Mouse (Mus musculus): Measurements from ENCODE around the gene 2010003K11Rik. TPM values are rescaled to one million over a fixed set of nuclear protein-coding genes. Genes with fewer than 3 reads are reported as not detected.
A peak's percentile ranks its signal among the peaks of the same experiment; 100 is the strongest.
"Not testable (repeated sequence)": the region's sequence is repeated elsewhere in the genome, so short reads cannot be mapped to it uniquely, and the experiment has no call there.

Gene 2010003K11Rik
- polyA plus RNA-seq, 1 experiment = not detected

DNA sequence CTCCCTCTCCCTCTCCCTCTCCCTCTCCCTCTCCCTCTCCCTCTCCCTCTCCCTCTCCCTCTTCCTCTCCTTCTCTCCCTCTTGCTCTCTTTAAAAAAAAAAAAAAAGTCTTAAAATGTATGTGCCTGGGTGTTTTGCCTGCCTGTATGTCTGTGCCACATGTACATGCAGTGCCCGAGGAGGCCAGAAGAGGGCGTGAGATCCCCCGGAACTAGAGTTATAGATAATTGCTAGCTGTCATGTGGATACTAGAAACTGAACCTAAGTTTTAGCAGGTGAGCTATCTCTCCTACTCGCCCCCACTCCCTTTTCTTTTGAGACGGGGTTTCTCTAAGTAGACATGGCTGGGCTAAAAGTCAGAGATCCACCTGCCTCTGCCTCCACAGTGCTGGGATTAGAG is 30.0 kb downstream of the 2010003K11Rik start:
- Histone ChIP-seq H3ac (ENCODE audit: control insufficient read depth, insufficient read length, low read depth) (no peak overlapping the region), H3K79me3 (ENCODE audit: low read depth) (no peaks in the 10 kb centered on the region), H3K36me3 (ENCODE audit: control insufficient read depth, insufficient read depth) (peaks cover 7% of the 10 kb centered on the region), H3K79me2 (ENCODE audit: control insufficient read depth, insufficient read depth) (no peaks in the 10 kb centered on the region), H3K4me3 (ENCODE audit: insufficient read depth, poor library complexity, severe bottlenecking) (no peak overlapping the region), H3K27me3 (ENCODE audit: control insufficient read depth, insufficient read depth, insufficient read length) (no peaks in the 10 kb centered on the region)
- no peak for TF ChIP-seq USF1 (IDR thresholded peaks at IDR 0.05; ENCODE audit: low read depth)

DNA sequence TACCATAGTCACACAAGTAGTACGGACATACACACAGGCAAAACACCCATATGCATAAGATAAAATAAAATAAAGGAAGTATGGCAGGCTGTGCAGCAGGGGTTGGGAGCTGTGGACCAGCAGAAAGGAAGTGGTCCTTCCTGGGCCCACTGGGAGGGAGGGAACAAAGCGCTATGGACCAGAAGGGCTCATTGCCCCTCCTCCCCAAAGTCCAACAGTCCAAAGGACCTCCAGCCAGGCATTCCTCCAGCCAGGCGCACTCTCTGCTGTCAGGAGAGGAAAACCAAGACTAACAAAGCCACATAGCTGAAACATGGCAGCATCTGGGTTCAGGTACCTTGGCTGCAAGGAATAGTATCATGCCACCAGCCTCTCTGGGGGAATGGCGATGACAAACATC is 33.7 kb downstream of the 2010003K11Rik start:
- Histone ChIP-seq H3K4me3 (ENCODE audit: insufficient read depth, poor library complexity, severe bottlenecking) (no peak overlapping the region), H3K79me2 (ENCODE audit: control insufficient read depth, insufficient read depth) (no peaks in the 10 kb centered on the region), H3K79me3 (ENCODE audit: low read depth) (no peaks in the 10 kb centered on the region), H3K27me3 (ENCODE audit: control insufficient read depth, insufficient read depth, insufficient read length) (no peaks in the 10 kb centered on the region), H3K36me3 (ENCODE audit: control insufficient read depth, insufficient read depth) (peaks cover 10% of the 10 kb centered on the region), H3ac (ENCODE audit: control insufficient read depth, insufficient read length, low read depth) (no peak overlapping the region)
- TF ChIP-seq CTCF (IDR thresholded peaks at IDR 0.05; ENCODE audit: control insufficient read depth, insufficient read depth, insufficient read length) (no peak), FOSL1 (IDR thresholded peaks at IDR 0.05; ENCODE audit: insufficient read depth, low read length, poor library complexity, severe bottlenecking) (no peak)

DNA sequence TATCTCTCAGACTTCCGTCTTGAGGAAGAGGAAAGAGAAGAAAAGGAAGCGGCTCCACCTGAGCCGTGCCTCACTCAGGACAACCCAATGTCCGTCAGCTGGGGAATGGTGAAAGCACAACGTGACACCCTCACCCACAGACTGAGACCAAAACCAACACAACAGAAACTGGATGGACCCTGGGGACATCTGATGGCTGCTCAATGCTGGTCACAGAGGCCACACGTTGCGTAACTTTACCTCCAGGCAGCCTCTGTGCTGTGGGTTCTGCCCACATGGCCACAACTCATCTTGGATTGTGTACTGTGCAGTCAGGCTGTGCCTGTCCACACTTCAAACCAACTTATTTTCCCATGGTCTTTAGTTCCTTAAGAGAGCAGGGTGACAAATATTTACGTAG is 36.4 kb downstream of the 2010003K11Rik start:
- Histone ChIP-seq H3K79me2 (ENCODE audit: control insufficient read depth, insufficient read depth) (no peaks in the 10 kb centered on the region), H3K4me3 (ENCODE audit: insufficient read depth, poor library complexity, severe bottlenecking) (no peak overlapping the region), H3K36me3 (ENCODE audit: control insufficient read depth, insufficient read depth) (peaks cover 10% of the 10 kb centered on the region), H3K27me3 (ENCODE audit: control insufficient read depth, insufficient read depth, insufficient read length) (no peaks in the 10 kb centered on the region), H3ac (ENCODE audit: control insufficient read depth, insufficient read length, low read depth) (no peak overlapping the region), H3K79me3 (ENCODE audit: low read depth) (no peaks in the 10 kb centered on the region)
- TF ChIP-seq CTCF (IDR thresholded peaks at IDR 0.05; ENCODE audit: control insufficient read depth, insufficient read depth, insufficient read length) = no peak
- no peak for TF ChIP-seq FOSL1 (IDR thresholded peaks at IDR 0.05; ENCODE audit: insufficient read depth, low read length, poor library complexity, severe bottlenecking)
- TF ChIP-seq CEBPB (IDR thresholded peaks at IDR 0.05; ENCODE audit: low read depth) = peak; percentile 67
- TF ChIP-seq MAX (IDR thresholded peaks at IDR 0.05) = no peak
- TF ChIP-seq USF1 (IDR thresholded peaks at IDR 0.05; ENCODE audit: low read depth) = no peak

DNA sequence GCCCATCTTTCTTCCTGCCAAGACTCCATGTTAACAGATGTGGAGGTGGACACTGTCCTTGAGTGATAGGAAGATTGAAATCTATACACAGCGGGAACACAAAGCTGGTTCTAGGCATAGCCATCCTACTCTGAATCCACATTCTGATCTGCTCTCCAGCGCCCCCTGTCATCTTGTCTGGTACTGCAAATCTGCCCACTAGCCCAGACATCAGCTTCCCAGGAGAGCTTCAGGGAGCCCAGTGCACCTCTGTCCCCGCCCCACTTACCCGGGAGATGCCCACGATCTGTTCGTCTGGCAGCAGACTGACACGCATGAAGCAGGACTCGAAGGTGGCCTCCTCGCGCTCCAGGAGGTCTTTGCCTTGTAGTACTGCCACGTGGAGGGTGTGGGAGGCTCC is 42.2 kb downstream of the 2010003K11Rik start:
- Histone ChIP-seq H3K27me3 (ENCODE audit: control insufficient read depth, insufficient read depth, insufficient read length) (no peaks in the 10 kb centered on the region), H3ac (ENCODE audit: control insufficient read depth, insufficient read length, low read depth) (no peak overlapping the region), H3K79me2 (ENCODE audit: control insufficient read depth, insufficient read depth) (no peaks in the 10 kb centered on the region), H3K79me3 (ENCODE audit: low read depth) (no peaks in the 10 kb centered on the region), H3K36me3 (ENCODE audit: control insufficient read depth, insufficient read depth) (peaks cover 7% of the 10 kb centered on the region), H3K4me3 (ENCODE audit: insufficient read depth, poor library complexity, severe bottlenecking) (no peak overlapping the region)
- no peak for TF ChIP-seq USF1 (IDR thresholded peaks at IDR 0.05; ENCODE audit: low read depth)
- no peak for TF ChIP-seq MAX (IDR thresholded peaks at IDR 0.05)
- no peak for TF ChIP-seq MYOG (IDR thresholded peaks at IDR 0.05; ENCODE audit: control insufficient read depth, extremely low read depth, insufficient read length)
- TF ChIP-seq CTCF (IDR thresholded peaks at IDR 0.05; ENCODE audit: control insufficient read depth, insufficient read depth, insufficient read length) = peak; percentile 40

DNA sequence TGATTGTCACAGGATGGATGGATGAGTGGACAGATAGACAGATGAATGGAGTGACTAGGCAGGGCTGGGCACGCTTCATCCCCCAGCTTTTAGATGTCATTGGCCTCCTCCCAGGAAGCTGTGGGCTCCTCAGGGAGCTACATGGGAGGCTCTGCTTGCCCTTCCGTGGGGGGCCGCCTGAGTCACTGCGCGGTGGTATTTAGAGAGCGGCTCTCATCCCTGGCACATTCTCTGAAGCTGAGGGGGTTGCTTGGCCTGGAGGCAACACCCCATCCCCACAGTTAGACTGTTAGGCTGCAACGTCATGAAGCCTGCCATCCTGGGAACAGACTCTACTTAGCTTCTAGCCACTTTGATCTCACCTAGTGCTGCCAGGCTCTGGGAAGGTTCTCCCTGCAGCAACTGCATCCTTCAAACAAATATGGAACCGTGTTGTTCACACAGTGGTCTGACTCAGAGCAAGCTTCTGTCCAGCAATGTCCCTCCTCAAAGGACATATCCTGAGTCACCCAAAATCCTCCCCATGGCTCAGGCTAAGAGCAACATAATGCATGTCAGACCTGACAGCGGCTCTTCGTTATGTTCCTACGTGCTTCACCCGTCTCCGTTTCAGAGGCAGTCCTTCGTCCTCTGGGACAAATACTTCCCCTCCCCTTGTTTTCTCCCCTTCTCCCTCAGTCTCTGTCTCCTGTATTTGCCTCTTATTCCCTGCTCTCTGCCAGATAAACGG is 43.1 kb downstream of the 2010003K11Rik start:
- H3K79me3 ChIP-seq (ENCODE audit: low read depth) = no peaks in the 10 kb centered on the region
- H3ac ChIP-seq (ENCODE audit: control insufficient read depth, insufficient read length, low read depth) = peak overlapping the region; percentile 1
- no peaks in the 10 kb centered on the region for H3K79me2 ChIP-seq (ENCODE audit: control insufficient read depth, insufficient read depth)
- peaks cover 3% of the 10 kb centered on the region for H3K36me3 ChIP-seq (ENCODE audit: control insufficient read depth, insufficient read depth)
- H3K4me3 ChIP-seq (ENCODE audit: insufficient read depth, poor library complexity, severe bottlenecking) = no peak overlapping the region
- H3K27me3 ChIP-seq (ENCODE audit: control insufficient read depth, insufficient read depth, insufficient read length) = no peaks in the 10 kb centered on the region
- TF ChIP-seq MAX (IDR thresholded peaks at IDR 0.05) (peak; percentile 49), FOSL1 (IDR thresholded peaks at IDR 0.05; ENCODE audit: insufficient read depth, low read length, poor library complexity, severe bottlenecking) (peak; percentile 4), CTCF (IDR thresholded peaks at IDR 0.05; ENCODE audit: control insufficient read depth, insufficient read depth, insufficient read length) (no peak)

DNA sequence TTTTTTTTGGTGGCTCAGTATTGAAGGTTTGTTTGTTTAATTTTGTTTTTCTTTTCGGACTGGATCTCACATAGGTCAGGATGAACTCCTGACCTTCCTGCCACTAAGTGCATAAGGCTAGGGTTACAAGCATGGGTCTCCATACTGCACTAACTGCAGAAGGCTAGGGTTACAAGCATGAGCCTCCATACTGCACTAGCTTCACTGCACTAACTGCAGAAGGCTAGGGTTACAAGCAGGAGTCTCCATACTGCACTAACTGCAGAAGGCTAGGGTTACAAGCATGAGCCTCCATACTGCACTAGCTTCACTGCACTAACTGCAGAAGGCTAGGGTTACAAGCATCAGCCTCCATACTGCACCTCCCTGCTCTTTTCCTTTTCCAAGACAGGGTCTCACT is 44.3 kb downstream of the 2010003K11Rik start:
- not testable (repeated sequence) for H3K79me2 ChIP-seq (ENCODE audit: control insufficient read depth, insufficient read depth); H3K36me3 ChIP-seq (ENCODE audit: control insufficient read depth, insufficient read depth); H3ac ChIP-seq (ENCODE audit: control insufficient read depth, insufficient read length, low read depth); H3K79me3 ChIP-seq (ENCODE audit: low read depth); H3K27me3 ChIP-seq (ENCODE audit: control insufficient read depth, insufficient read depth, insufficient read length); H3K4me3 ChIP-seq (ENCODE audit: insufficient read depth, poor library complexity, severe bottlenecking)

DNA sequence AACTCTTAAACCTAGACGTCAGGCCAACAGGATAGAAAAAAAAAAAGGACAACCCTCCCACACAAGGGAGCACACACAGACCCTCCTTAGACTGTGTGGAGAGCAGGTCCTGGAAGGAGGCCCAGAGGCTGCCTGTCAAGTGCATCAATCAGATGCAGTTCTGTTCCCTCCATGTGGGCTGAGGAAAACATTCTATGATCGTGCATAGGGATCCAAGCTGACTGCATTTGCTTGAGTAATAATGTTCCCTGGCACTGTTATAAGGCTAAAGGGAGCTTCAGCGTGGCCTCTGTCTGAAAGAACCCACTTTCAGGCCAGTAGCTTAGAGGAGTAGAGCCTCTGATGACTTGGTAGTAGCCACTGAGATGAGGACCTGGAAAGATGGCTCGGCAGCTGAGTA is 45.9 kb downstream of the 2010003K11Rik start:
- Histone ChIP-seq H3K36me3 (ENCODE audit: control insufficient read depth, insufficient read depth) (peaks cover 3% of the 10 kb centered on the region), H3K27me3 (ENCODE audit: control insufficient read depth, insufficient read depth, insufficient read length) (no peaks in the 10 kb centered on the region), H3ac (ENCODE audit: control insufficient read depth, insufficient read length, low read depth) (no peak overlapping the region), H3K79me2 (ENCODE audit: control insufficient read depth, insufficient read depth) (no peaks in the 10 kb centered on the region), H3K79me3 (ENCODE audit: low read depth) (no peaks in the 10 kb centered on the region), H3K4me3 (ENCODE audit: insufficient read depth, poor library complexity, severe bottlenecking) (no peak overlapping the region)
- TF ChIP-seq FOSL1 (IDR thresholded peaks at IDR 0.05; ENCODE audit: insufficient read depth, low read length, poor library complexity, severe bottlenecking) = no peak
- TF ChIP-seq USF1 (IDR thresholded peaks at IDR 0.05; ENCODE audit: low read depth) = no peak
- no peak for TF ChIP-seq CEBPB (IDR thresholded peaks at IDR 0.05; ENCODE audit: low read depth)
- no peak for TF ChIP-seq MYOG (IDR thresholded peaks at IDR 0.05; ENCODE audit: control insufficient read depth, extremely low read depth, insufficient read length)
- no peak for TF ChIP-seq CTCF (IDR thresholded peaks at IDR 0.05; ENCODE audit: control insufficient read depth, insufficient read depth, insufficient read length)
- TF ChIP-seq MAX (IDR thresholded peaks at IDR 0.05) = no peak
- TF ChIP-seq MYOD1 (IDR thresholded peaks at IDR 0.05; ENCODE audit: control insufficient read depth, insufficient read length, low read depth) = no peak
